Mouse (Mus musculus) megakaryocyte, embryonic 14.5 days (primary cell): Measurements from ENCODE around the gene Hal.

Experiments used
- FLI1 ChIP-seq: IDR thresholded peaks from 2 replicates; pipeline ENCODE4 v1.6.1; 2012; ENCODE audit warnings: low read length, inconsistent platforms, mixed read lengths
- GATA1 ChIP-seq: IDR thresholded peaks from 3 replicates; pipeline ENCODE4 v1.6.1; 2012; ENCODE audit warnings: mixed read lengths, low read length, inconsistent platforms, borderline replicate concordance

- TF ChIP-seq FLI1, result no peak
- TF ChIP-seq GATA1, result no peak
These were observed 29.6 kb downstream of the Hal start for GRCm38 (mm10) chr10:93518186-93518585.
